Mouse (Mus musculus) heart, postnatal 0 days (tissue): ENCODE measurements at regions not wholly inside any gene's neighbourhood (a gene's known extent, or its start where the extent isn't known, plus 50 kb on each side); places are given as distances from the start of the nearest gene placed in this dataset.

Experiments used
- ATAC-seq: fragments of 200-750 bp; cut with Nextera tagmentation; 2 replicates; pipeline ENCODE4 v1.8.0; 2017; ENCODE audit warnings: low read depth, moderate number of reproducible peaks, moderate library complexity; ENCODE audit not compliant: insufficient read depth
- DNase-seq: peaks from one replicate; pipeline ENCODE4 v3.0.0-alpha.2; 2016; ENCODE audit warnings: low spot score
- H3K27ac ChIP-seq: fragments of 300-500 bp; sonication (generic); 2 replicates; pipeline ENCODE4 v1.5.1; 2014; ENCODE audit warnings: low read depth, mild to moderate bottlenecking
- H3K27me3 ChIP-seq: fragments of 300-500 bp; sonication (generic); 2 replicates; pipeline ENCODE4 v1.6.1; 2014; ENCODE audit warnings: low read length, mixed read lengths; ENCODE audit not compliant: control insufficient read depth, insufficient read depth
- H3K36me3 ChIP-seq: fragments of 300-500 bp; sonication (generic); replicated peaks from 2 replicates; pipeline ENCODE4 v1.6.1; 2014; ENCODE audit warnings: low read length, mixed read lengths; ENCODE audit not compliant: control insufficient read depth, insufficient read depth
- H3K4me1 ChIP-seq: fragments of 300-500 bp; sonication (generic); 2 replicates; pipeline ENCODE4 v1.6.1; 2014; ENCODE audit warnings: antibody characterized with exemption; ENCODE audit not compliant: control insufficient read depth, insufficient read depth
- H3K4me2 ChIP-seq: fragments of 300-500 bp; sonication (generic); 2 replicates; pipeline ENCODE4 v1.6.1; 2014; ENCODE audit warnings: low read depth, mild to moderate bottlenecking, low read length, moderate library complexity
- H3K4me3 ChIP-seq: fragments of 300-500 bp; sonication (generic); 2 replicates; pipeline ENCODE4 v1.5.1; 2014; ENCODE audit warnings: low read depth, low read length
- H3K9ac ChIP-seq: fragments of 300-500 bp; sonication (generic); replicated peaks from 2 replicates; pipeline ENCODE4 v1.6.1; 2014; ENCODE audit warnings: low read depth, low read length, mixed read lengths
- H3K9me3 ChIP-seq: fragments of 300-500 bp; sonication (generic); replicated peaks from 2 replicates; pipeline ENCODE4 v1.6.1; 2016; ENCODE audit warnings: low read length; ENCODE audit not compliant: control insufficient read depth
- CTCF ChIP-seq: IDR thresholded peaks from 2 replicates; pipeline ENCODE4 v1.5.1; 2016; ENCODE audit warnings: antibody characterized with exemption, control low read depth, low read depth
- EP300 ChIP-seq: IDR thresholded peaks from 2 replicates; pipeline ENCODE4 v1.6.1; 2016; ENCODE audit warnings: antibody characterized with exemption, low read depth
- WGBS: fragments of 180-500 bp; shearing (Covaris S2); extraction: QIAGEN DNeasy Blood & Tissue Kit; methylation state at CpG from one replicate; pipeline ENCODE4 v1.1.7; 2014; 5-methylcytosine and 5-hydroxymethylcytosine counted together

DNA sequence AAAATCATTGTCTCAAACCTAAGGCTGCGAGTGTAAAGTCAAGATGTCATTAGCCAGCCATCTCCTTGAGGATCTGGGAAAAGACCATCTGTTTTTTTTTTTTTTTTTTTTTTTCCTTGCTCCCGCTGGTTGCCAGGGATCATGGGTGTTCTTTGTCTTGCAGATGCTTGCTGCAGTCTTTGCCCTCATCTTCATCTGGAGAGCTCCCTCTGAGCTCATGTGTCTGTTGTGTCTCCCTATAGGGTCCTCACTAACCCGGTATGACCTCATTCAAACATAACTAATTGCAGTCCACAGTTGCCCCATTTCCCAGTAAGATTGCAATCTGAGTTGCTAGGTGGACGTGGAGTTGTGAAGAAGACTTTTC, 77.3 kb upstream of the Bbx start:
- no peak for ATAC-seq
- Histone ChIP-seq H3K27me3 (no peaks in the 10 kb centered on the region), H3K9me3 (no peaks in the 10 kb centered on the region), H3K4me2 (no peak overlapping the region), H3K4me1 (no peaks in the 10 kb centered on the region), H3K36me3 (no peaks in the 10 kb centered on the region), H3K27ac (no peak overlapping the region), H3K9ac (no peak overlapping the region), H3K4me3 (no peak overlapping the region)
- TF ChIP-seq CTCF (no peak), EP300 (no peak)
- 56% methylated on average over 4 of the region's 4 CpGs for WGBS
- DNase-seq, result no peak

DNA sequence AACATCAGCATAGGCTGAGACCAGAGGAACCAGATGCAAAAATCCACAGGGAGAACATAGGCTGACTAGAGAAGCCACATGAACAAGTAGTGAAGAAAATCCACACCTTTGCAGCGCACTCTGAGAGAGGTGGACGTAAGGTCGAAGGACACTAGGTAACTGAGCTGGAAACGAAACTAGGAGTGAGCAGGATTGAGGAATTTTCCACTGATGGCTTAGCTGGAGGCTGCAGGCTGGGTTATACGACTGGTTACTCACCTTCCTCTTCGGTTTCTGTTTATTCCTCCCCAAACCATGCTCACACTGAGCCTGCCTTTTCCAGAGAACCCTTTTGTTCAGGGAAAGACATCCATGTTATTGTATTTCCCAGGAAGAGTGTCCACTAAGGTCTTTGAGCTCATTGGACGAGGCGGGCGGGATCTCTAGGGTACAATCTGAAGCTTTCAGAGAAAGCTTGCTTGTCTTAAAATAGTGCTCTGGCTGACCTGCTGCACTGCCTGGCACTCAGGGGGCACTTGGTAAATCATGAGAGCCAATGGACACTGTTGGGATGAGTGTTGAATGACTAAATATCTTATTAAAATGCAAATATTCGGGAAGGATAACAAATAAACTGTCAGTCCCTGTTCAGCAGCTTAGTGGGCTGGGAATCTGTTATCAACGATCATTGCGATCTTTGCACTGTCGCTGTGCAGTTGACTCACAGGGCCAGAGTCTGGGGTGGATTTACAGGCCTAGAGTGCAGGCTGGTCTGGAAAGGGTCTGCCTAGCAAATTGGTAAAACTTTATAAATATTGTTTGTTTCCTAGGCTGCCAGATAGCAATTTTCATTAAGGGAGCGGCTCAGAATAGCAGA, 76.7 kb upstream of the Bbx start:
- no peak for DNase-seq
- H3K9ac ChIP-seq, result no peak overlapping the region
- no peak for ATAC-seq
- H3K4me3 ChIP-seq, result no peak overlapping the region
- TF ChIP-seq CTCF (no peak), EP300 (no peak)
- H3K4me1 ChIP-seq, result no peaks in the 10 kb centered on the region
- H3K9me3 ChIP-seq, result no peaks in the 10 kb centered on the region
- H3K4me2 ChIP-seq, result no peak overlapping the region
- 68% methylated on average over 14 of the region's 14 CpGs for WGBS
- no peaks in the 10 kb centered on the region for H3K36me3 ChIP-seq
- no peak overlapping the region for H3K27ac ChIP-seq
- no peaks in the 10 kb centered on the region for H3K27me3 ChIP-seq

DNA sequence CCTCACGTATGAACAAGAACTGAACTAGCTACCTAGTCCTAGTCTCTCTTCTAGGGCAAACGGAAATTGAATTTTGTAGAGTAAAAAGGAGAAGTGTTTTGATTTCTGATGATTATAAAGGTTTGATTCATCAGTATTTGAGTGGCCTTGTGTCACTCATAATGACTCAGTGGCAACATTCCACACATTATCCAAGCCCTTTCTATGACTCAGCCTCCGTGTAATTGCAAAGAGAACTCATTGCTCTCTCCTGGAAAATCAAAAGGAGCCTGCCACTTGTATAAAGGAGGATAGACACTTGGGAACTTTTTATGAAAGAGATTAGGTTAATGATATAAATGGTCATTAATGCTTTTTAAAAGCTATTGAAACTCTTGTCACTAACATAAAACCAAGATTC, 72.4 kb upstream of the Bbx start:
- Histone ChIP-seq H3K4me2 (no peak overlapping the region), H3K9me3 (no peaks in the 10 kb centered on the region), H3K27ac (no peak overlapping the region), H3K4me3 (no peak overlapping the region), H3K27me3 (no peaks in the 10 kb centered on the region), H3K9ac (no peak overlapping the region), H3K36me3 (no peaks in the 10 kb centered on the region), H3K4me1 (no peaks in the 10 kb centered on the region)
- TF ChIP-seq CTCF (no peak), EP300 (no peak)
- WGBS, result 62% methylated on average over 3 of the region's 3 CpGs
- no peak for ATAC-seq
- DNase-seq, result no peak

DNA sequence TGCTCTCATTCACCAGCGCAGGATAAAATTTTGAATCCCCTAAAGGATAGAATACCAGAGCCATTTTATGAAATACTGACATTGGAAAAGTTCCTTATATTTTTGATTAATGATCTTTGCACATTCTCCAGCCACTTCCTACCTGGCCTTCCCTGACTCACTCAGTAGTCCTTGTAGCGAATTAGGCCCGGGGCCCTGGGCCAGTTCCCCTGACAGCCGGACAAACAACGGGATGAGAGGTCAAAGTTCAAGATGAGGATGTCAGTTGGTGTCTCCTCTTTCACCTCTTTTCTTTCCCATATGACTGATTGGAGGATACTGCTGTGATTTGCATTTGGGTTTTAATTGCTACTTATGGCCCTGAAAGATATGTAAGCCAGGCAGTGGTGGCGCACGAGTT, 66.7 kb upstream of the Bbx start:
- H3K4me1 ChIP-seq, result no peaks in the 10 kb centered on the region
- H3K9me3 ChIP-seq, result no peaks in the 10 kb centered on the region
- no peak overlapping the region for H3K4me3 ChIP-seq
- no peak overlapping the region for H3K4me2 ChIP-seq
- H3K36me3 ChIP-seq, result no peaks in the 10 kb centered on the region
- no peak overlapping the region for H3K27ac ChIP-seq
- H3K9ac ChIP-seq, result no peak overlapping the region
- H3K27me3 ChIP-seq, result no peaks in the 10 kb centered on the region
- ATAC-seq (no peak), DNase-seq (no peak)
- WGBS, result 81% methylated on average over 7 of the region's 7 CpGs
- no peak for TF ChIP-seq EP300
- no peak for TF ChIP-seq CTCF

DNA sequence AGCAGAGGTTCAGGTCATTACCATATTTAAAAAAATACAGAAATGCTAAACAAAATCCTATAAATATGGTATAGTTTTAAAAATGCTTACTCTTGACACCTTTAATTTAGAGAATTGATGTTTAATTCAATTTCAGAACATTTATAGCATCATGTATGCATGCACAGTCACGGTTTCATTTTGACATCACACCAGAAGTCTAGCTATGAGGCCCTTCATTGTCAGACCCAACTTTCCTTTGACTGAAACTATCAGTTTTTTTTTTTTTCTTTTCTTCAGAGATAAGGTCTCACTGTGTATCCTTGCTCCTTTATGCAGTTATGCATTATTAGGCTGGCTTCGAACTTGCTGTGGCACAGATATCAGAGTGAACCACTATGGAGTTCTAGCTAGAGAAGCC, 61.5 kb upstream of the Bbx start:
- Histone ChIP-seq H3K4me3 (no peak overlapping the region), H3K36me3 (no peaks in the 10 kb centered on the region), H3K27me3 (no peaks in the 10 kb centered on the region), H3K9ac (no peak overlapping the region), H3K9me3 (no peaks in the 10 kb centered on the region), H3K27ac (no peak overlapping the region), H3K4me1 (no peaks in the 10 kb centered on the region), H3K4me2 (no peak overlapping the region)
- TF ChIP-seq EP300, result no peak
- TF ChIP-seq CTCF, result no peak
- 88% methylated on average over 2 of the region's 2 CpGs for WGBS
- ATAC-seq (no peak), DNase-seq (no peak)

DNA sequence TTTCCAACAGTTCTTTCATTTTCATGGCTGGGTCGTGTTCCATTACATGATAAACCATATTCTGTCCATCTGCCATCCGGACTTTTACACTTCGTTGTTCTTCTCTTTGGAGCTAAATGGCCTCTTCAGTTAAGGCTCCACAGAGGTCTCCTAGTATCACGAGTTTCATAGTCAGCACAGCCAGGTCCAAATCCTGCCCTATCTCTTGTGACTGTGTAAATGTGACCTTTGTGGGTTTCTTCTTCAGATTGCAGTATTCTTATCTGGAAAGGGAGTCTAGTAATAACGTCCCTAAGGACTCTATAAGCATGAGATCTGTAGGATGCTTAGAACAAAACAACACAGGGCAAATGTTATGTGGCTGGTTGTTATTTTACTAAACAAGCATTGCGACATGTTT, 57.1 kb upstream of the Bbx start:
- Histone ChIP-seq H3K4me2 (no peak overlapping the region), H3K27ac (no peak overlapping the region), H3K9me3 (no peaks in the 10 kb centered on the region), H3K36me3 (no peaks in the 10 kb centered on the region), H3K4me1 (no peaks in the 10 kb centered on the region), H3K4me3 (no peak overlapping the region), H3K27me3 (no peaks in the 10 kb centered on the region), H3K9ac (no peak overlapping the region)
- 69% methylated on average over 6 of the region's 6 CpGs for WGBS
- TF ChIP-seq CTCF, result no peak
- no peak for TF ChIP-seq EP300
- no peak for ATAC-seq
- DNase-seq, result no peak
